Mouse (Mus musculus): ENCODE measurements at regions not wholly inside any gene's neighbourhood (a gene's known extent, or its start where the extent isn't known, plus 50 kb on each side); places are given as distances from the start of the nearest gene placed in this dataset.

DNA sequence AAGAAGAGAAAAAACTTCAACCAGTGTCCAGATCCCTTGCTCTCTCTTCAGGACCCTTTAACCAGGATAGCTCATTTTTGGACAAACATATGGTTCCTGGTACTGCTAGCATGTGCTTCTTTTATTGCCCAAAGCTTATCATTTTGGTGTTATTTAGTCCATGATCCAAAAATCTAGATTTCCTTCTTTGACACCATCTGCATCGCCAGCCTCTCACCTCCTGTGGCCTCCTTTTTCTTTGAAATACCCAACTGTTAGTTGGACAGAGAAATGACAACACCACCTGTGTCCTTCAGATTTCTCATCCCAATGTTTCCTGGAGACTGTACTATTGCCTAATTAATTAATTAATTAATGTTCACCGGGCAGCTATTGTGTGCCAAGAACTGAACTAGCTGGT, 188.0 kb upstream of the Plppr1 start:
- no peak for TF ChIP-seq CTCF (IDR thresholded peaks at IDR 0.05; ENCODE audit: insufficient read depth, low read length)
- TF ChIP-seq POLR2A (IDR thresholded peaks at IDR 0.05; ENCODE audit: borderline replicate concordance, extremely low read depth, low read depth, low read length) = no peak

Measured in lung, adult 2 months (tissue).